Comparison of ENCODE assay signal across 22 mouse cellular contexts in the genomic region with DNA sequence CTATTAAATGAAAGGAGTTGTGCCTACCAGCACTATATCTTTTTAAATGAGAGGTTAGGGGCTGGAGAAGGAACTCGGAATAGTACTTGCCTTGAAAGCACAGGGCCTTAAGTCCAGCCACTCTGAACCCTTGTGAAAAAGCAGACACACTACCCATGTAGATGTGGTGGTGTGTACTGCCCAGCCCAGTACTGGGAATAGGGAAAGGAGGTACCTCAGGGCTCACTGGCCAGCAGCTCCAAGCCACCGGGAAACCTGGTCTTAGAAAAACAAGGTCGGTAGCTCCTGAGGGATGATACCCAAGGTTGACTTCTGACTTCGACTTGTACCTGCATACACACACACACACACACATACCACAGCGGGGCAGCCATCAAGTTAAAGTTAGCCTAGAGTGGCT.
A peak's percentile ranks its signal among the peaks of the same experiment; 100 is the strongest.
DNase-seq lines count a peak whose midpoint lies in the region; ATAC-seq and TF ChIP-seq lines count a peak whose summit lies in the region.
"Had no signal": no experiment of that assay in that cellular context is flagged by ENCODE, and none has a peak within 500 bp of the region (broad histone marks: within the 10 kb centered on the region; RNA-seq: fewer than 3 reads in every experiment).

No protein-coding gene starts in this region.

- peaks cover 19% of the 10 kb centered on the region for H3K4me1 ChIP-seq in forebrain, embryonic 16.5 days (replicated peaks; ENCODE audit: control insufficient read depth, insufficient read depth, low read length)
- H3K4me1 ChIP-seq in forebrain, embryonic 13.5 days: peaks cover 16% of the 10 kb centered on the region
- H3K4me1 ChIP-seq in liver, embryonic 12.5 days: peaks cover 28% of the 10 kb centered on the region
- H3K4me1 ChIP-seq in liver, embryonic 15.5 days (replicated peaks): peaks cover 41% of the 10 kb centered on the region
- H3K4me1 ChIP-seq in stomach, postnatal 0 days (replicated peaks; ENCODE audit: control insufficient read depth, insufficient read depth): no peaks in the 10 kb centered on the region

- DNase-seq in liver: no peak
- peak; percentile 10 for DNase-seq in ZHBTc4 (ENCODE audit: low read depth, low spot score)
- no peak for DNase-seq in stomach, postnatal 0 days (ENCODE audit: low spot score)
- DNase-seq: adrenal gland, postnatal 14 days; cerebellum, adult 11 months; cerebellum, postnatal 36 days; gastrocnemius, adult 2 months; kidney, adult 8-10 months; layer of hippocampus, adult 9-11 months; lung, adult 18-20 months; lung, postnatal 4 days; thymus, postnatal 4 days had no signal

- H3K9ac ChIP-seq in forebrain, embryonic 16.5 days (replicated peaks; ENCODE audit: low read depth, low read length): no peak overlapping the region
- H3K9ac ChIP-seq in forebrain, embryonic 13.5 days: no peak overlapping the region
- no peak overlapping the region for H3K9ac ChIP-seq in liver, embryonic 12.5 days
- peak overlapping the region; percentile 32; the same call in 1 of the 2 replicates for H3K9ac ChIP-seq in liver, embryonic 15.5 days
- H3K9ac ChIP-seq in stomach, postnatal 0 days (ENCODE audit: low read length): no peak overlapping the region
- H3K9ac ChIP-seq: heart, embryonic 15.5 days; limb, embryonic 12.5 days had no signal

- H3K9me3 ChIP-seq in forebrain, embryonic 16.5 days (ENCODE audit: control insufficient read depth, low read length): no peaks in the 10 kb centered on the region
- no peaks in the 10 kb centered on the region for H3K9me3 ChIP-seq in forebrain, embryonic 13.5 days (replicated peaks)
- H3K9me3 ChIP-seq in liver, embryonic 12.5 days (replicated peaks): no peaks in the 10 kb centered on the region
- no peaks in the 10 kb centered on the region for H3K9me3 ChIP-seq in liver, embryonic 15.5 days (replicated peaks)
- H3K9me3 ChIP-seq in stomach, postnatal 0 days (ENCODE audit: control insufficient read depth, low read length): no peaks in the 10 kb centered on the region
- H3K9me3 ChIP-seq: forebrain, embryonic 10.5 days; G1E; heart, embryonic 10.5 days; heart, embryonic 15.5 days; limb, embryonic 12.5 days had no signal

- H3K36me3 ChIP-seq in forebrain, embryonic 16.5 days (ENCODE audit: control insufficient read depth, insufficient read depth): no peaks in the 10 kb centered on the region
- H3K36me3 ChIP-seq in forebrain, embryonic 13.5 days (ENCODE audit: poor library complexity, severe bottlenecking): 0 out of 2 replicates have a peak, but pooled peaks cover 4% of the 10 kb centered on the region
- H3K36me3 ChIP-seq in liver, embryonic 12.5 days: no peaks in the 10 kb centered on the region
- H3K36me3 ChIP-seq in liver, embryonic 15.5 days (replicated peaks): no peaks in the 10 kb centered on the region
- H3K36me3 ChIP-seq in stomach, postnatal 0 days (ENCODE audit: control insufficient read depth, insufficient read depth, low read length): no peaks in the 10 kb centered on the region
- H3K36me3 ChIP-seq: forebrain, embryonic 10.5 days; G1E; heart, embryonic 15.5 days; limb, embryonic 12.5 days had no signal

- no peak overlapping the region for H3K4me2 ChIP-seq in forebrain, embryonic 16.5 days (ENCODE audit: low read length)
- no peak overlapping the region for H3K4me2 ChIP-seq in forebrain, embryonic 13.5 days
- H3K4me2 ChIP-seq in liver, embryonic 12.5 days: peak overlapping the region; percentile 26
- peak overlapping the region; percentile 45 for H3K4me2 ChIP-seq in liver, embryonic 15.5 days
- H3K4me2 ChIP-seq in stomach, postnatal 0 days (replicated peaks; ENCODE audit: low read depth): no peak overlapping the region
- H3K4me2 ChIP-seq: limb, embryonic 12.5 days had no signal

- no peaks in the 10 kb centered on the region for H3K27me3 ChIP-seq in forebrain, embryonic 16.5 days (replicated peaks; ENCODE audit: control insufficient read depth, insufficient read depth, low read length)
- 0 out of 2 replicates have a peak, but pooled peaks cover 3% of the 10 kb centered on the region for H3K27me3 ChIP-seq in forebrain, embryonic 13.5 days
- H3K27me3 ChIP-seq in liver, embryonic 12.5 days (replicated peaks): peaks cover 4% of the 10 kb centered on the region
- peaks cover 26% of the 10 kb centered on the region; the same call in 1 of the 2 replicates for H3K27me3 ChIP-seq in liver, embryonic 15.5 days
- H3K27me3 ChIP-seq in stomach, postnatal 0 days (ENCODE audit: control insufficient read depth, insufficient read depth, low read length): no peaks in the 10 kb centered on the region
- H3K27me3 ChIP-seq: heart, embryonic 15.5 days; limb, embryonic 12.5 days had no signal

- WGBS in forebrain, embryonic 16.5 days: 85% methylated on average over 5 of the region's 5 CpGs
- 90% methylated on average over 5 of the region's 5 CpGs for WGBS in forebrain, embryonic 13.5 days
- WGBS in liver, embryonic 12.5 days (ENCODE audit: insufficient replicate concordance): 70% methylated on average over 5 of the region's 5 CpGs
- 73% methylated on average over 5 of the region's 5 CpGs for WGBS in liver, embryonic 15.5 days (ENCODE audit: insufficient replicate concordance)
- WGBS in stomach, postnatal 0 days: 76% methylated on average over 5 of the region's 5 CpGs

- H3K27ac ChIP-seq in forebrain, embryonic 16.5 days (ENCODE audit: low read length): peak overlapping the region; percentile 42
- H3K27ac ChIP-seq in forebrain, embryonic 13.5 days: no peak overlapping the region
- peak overlapping the region; percentile 33 for H3K27ac ChIP-seq in liver, embryonic 12.5 days
- peak overlapping the region; percentile 72 for H3K27ac ChIP-seq in liver, embryonic 15.5 days (replicated peaks)
- no peak overlapping the region for H3K27ac ChIP-seq in stomach, postnatal 0 days (replicated peaks)
- H3K27ac ChIP-seq: forebrain, embryonic 10.5 days; gastrocnemius, adult 2 months; heart, embryonic 10.5 days; heart, embryonic 15.5 days; kidney, postnatal 0 days; limb, embryonic 12.5 days had no signal

- no peak overlapping the region for H3K4me3 ChIP-seq in forebrain, embryonic 16.5 days (replicated peaks; ENCODE audit: low read length)
- H3K4me3 ChIP-seq in forebrain, embryonic 13.5 days: no peak overlapping the region
- no peak overlapping the region for H3K4me3 ChIP-seq in liver, embryonic 12.5 days
- no peak overlapping the region for H3K4me3 ChIP-seq in liver, embryonic 15.5 days (replicated peaks)
- no peak overlapping the region for H3K4me3 ChIP-seq in stomach, postnatal 0 days (ENCODE audit: low read depth, low read length)
- H3K4me3 ChIP-seq: forebrain, embryonic 10.5 days; gastrocnemius, adult 2 months; heart, embryonic 10.5 days; heart, embryonic 15.5 days; limb, embryonic 12.5 days had no signal

- TF ChIP-seq EP300 in stomach, postnatal 0 days (optimal IDR thresholded peaks at IDR 0.05): no peak

- peak; percentile 11 for ATAC-seq in forebrain, embryonic 16.5 days
- no peak for ATAC-seq in forebrain, embryonic 13.5 days
- peak; percentile 54 for ATAC-seq in liver, embryonic 12.5 days
- ATAC-seq in liver, embryonic 15.5 days (ENCODE audit: insufficient read depth): peak; percentile 63
- ATAC-seq in stomach, postnatal 0 days (ENCODE audit: low FRiP score, low TSS enrichment): no peak

- TF ChIP-seq CTCF in stomach, postnatal 0 days (IDR thresholded peaks at IDR 0.05; ENCODE audit: low read depth): no peak

Comparison
In these comparisons a context has a peak if more than half of its experiments do, and no peak if none do; other contexts are left out.
1. ATAC-seq: peak in forebrain, embryonic 16.5 days (single experiment), liver, embryonic 12.5 days (single experiment) and liver, embryonic 15.5 days (single experiment); none in forebrain, embryonic 13.5 days (single experiment) and stomach, postnatal 0 days (single experiment).
2. H3K27ac ChIP-seq: peak in forebrain, embryonic 16.5 days (single experiment), liver, embryonic 12.5 days (single experiment) and liver, embryonic 15.5 days (single experiment); none in forebrain, embryonic 13.5 days (single experiment) and stomach, postnatal 0 days (single experiment).
3. H3K4me2 ChIP-seq: peak in liver, embryonic 12.5 days (single experiment) and liver, embryonic 15.5 days (single experiment); none in forebrain, embryonic 16.5 days (single experiment), forebrain, embryonic 13.5 days (single experiment) and stomach, postnatal 0 days (single experiment).